ENCODE assay signal across 16 mouse cellular contexts in the genomic region with DNA sequence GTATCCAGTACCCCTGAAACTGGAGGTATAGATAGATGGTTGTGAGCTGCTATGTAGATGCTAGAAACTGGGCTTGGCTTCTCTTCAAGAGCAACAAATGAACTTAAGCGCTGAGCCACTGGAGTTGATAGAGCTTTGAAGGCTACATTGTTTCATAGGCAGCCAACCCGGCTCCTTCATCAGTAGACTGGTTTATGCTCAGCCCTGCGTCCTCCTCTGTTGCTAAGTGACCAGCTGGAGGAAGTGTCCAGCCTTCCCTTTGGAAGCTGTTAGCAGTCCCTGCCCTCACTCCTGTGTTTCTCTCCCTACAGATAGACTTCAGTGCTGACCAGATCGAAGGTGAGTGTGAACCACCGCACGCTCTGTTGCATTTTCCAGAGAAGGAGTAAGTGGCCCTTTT. TPM values are rescaled to one million over a fixed set of nuclear protein-coding genes. Genes with fewer than 3 reads are reported as not detected.
A peak's percentile ranks its signal among the peaks of the same experiment; 100 is the strongest.
DNase-seq lines count a peak whose midpoint lies in the region; ATAC-seq lines count a peak whose summit lies in the region.
"Had no signal": no experiment of that assay in that cellular context is flagged by ENCODE, and none has a peak within 500 bp of the region (broad histone marks: within the 10 kb centered on the region; RNA-seq: fewer than 3 reads in every experiment).

No protein-coding gene starts in this region.

- H3K4me1 ChIP-seq in heart, embryonic 11.5 days (ENCODE audit: control insufficient read depth, insufficient read depth, low read length): peaks cover 29% of the 10 kb centered on the region
- H3K4me1 ChIP-seq in kidney, embryonic 16.5 days (ENCODE audit: insufficient read depth, low read length): peaks cover 4% of the 10 kb centered on the region; the same call in 1 of the 2 replicates

- H3K4me3 ChIP-seq in heart, embryonic 11.5 days (ENCODE audit: low read depth, low read length): peak overlapping the region; percentile 58
- H3K4me3 ChIP-seq in kidney, embryonic 16.5 days (ENCODE audit: low read length): no peak overlapping the region
- H3K4me3 ChIP-seq: embryonic facial prominence, embryonic 13.5 days; forebrain, embryonic 10.5 days; midbrain, embryonic 15.5 days had no signal

- H3K36me3 ChIP-seq in heart, embryonic 11.5 days (ENCODE audit: control insufficient read depth, insufficient read depth, low read length): peaks cover 10% of the 10 kb centered on the region; the same call in 1 of the 2 replicates
- no peaks in the 10 kb centered on the region for H3K36me3 ChIP-seq in kidney, embryonic 16.5 days (ENCODE audit: insufficient read depth, low read length)
- H3K36me3 ChIP-seq: embryonic facial prominence, embryonic 13.5 days; forebrain, embryonic 10.5 days; G1E; midbrain, embryonic 15.5 days had no signal

- H3K9ac ChIP-seq in heart, embryonic 11.5 days (ENCODE audit: low read depth, low read length): peak overlapping the region; percentile 94
- no peak overlapping the region for H3K9ac ChIP-seq in kidney, embryonic 16.5 days (replicated peaks; ENCODE audit: low read length)
- H3K9ac ChIP-seq: embryonic facial prominence, embryonic 13.5 days; midbrain, embryonic 15.5 days had no signal

- 42% methylated on average over 6 of the region's 6 CpGs for WGBS in heart, embryonic 11.5 days (ENCODE audit: insufficient replicate concordance)
- 49% methylated on average over 6 of the region's 6 CpGs for WGBS in kidney, embryonic 16.5 days

- intact Hi-C loops in heart, postnatal 10 days (cut with DNase I): no loop called here

- no peak overlapping the region for H3K27ac ChIP-seq in heart, embryonic 11.5 days (ENCODE audit: low read depth, low read length)
- H3K27ac ChIP-seq in kidney, embryonic 16.5 days (ENCODE audit: low read length): no peak overlapping the region
- H3K27ac ChIP-seq: embryonic facial prominence, embryonic 13.5 days; forebrain, embryonic 10.5 days; macrophage; midbrain, embryonic 15.5 days had no signal

- no peaks in the 10 kb centered on the region for H3K27me3 ChIP-seq in heart, embryonic 11.5 days (ENCODE audit: control insufficient read depth, insufficient read depth, low read length)
- no peaks in the 10 kb centered on the region for H3K27me3 ChIP-seq in kidney, embryonic 16.5 days (ENCODE audit: insufficient read depth, low read length)
- H3K27me3 ChIP-seq: midbrain, embryonic 15.5 days had no signal

- DNase-seq in heart, postnatal 10 days: no peak
- no peak for DNase-seq in kidney, adult 11 months
- peak; percentile 36 for DNase-seq in lung, postnatal 10 days
- DNase-seq in lung, adult 18-20 months: no peak
- no peak for DNase-seq in left cerebral cortex, adult 8-10 months (ENCODE audit: low spot score in 2 of 2)
- DNase-seq: cerebellum, adult 11-12 months; cerebellum, postnatal 36 days; liver had no signal

- no peak for ATAC-seq in heart, embryonic 11.5 days (replicated peaks; ENCODE audit: insufficient number of reproducible peaks, low FRiP score, low TSS enrichment)
- ATAC-seq in kidney, embryonic 16.5 days (ENCODE audit: low FRiP score, low TSS enrichment): peak; percentile 79; the same call in 1 of the 2 replicates
- ATAC-seq: hindbrain, embryonic 16.5 days; midbrain, embryonic 15.5 days had no signal

- H3K4me2 ChIP-seq in heart, embryonic 11.5 days: peak overlapping the region; percentile 76
- H3K4me2 ChIP-seq in kidney, embryonic 16.5 days (replicated peaks; ENCODE audit: low read depth, low read length): no peak overlapping the region
- H3K4me2 ChIP-seq: embryonic facial prominence, embryonic 13.5 days; midbrain, embryonic 15.5 days had no signal

- no peaks in the 10 kb centered on the region for H3K9me3 ChIP-seq in heart, embryonic 11.5 days (replicated peaks; ENCODE audit: control insufficient read depth, low read length)
- no peaks in the 10 kb centered on the region for H3K9me3 ChIP-seq in kidney, embryonic 16.5 days (ENCODE audit: low read length)
- H3K9me3 ChIP-seq: embryonic facial prominence, embryonic 13.5 days; forebrain, embryonic 10.5 days; G1E; midbrain, embryonic 15.5 days had no signal

RNA-seq across cellular contexts. Expression of gene Itgb3, which starts 27.7 kb away (rescaled TPM):
- polyA plus RNA-seq in heart, embryonic 11.5 days (2014; fragmentation: Nextera tagmentation; extraction: Ambion mirVana): 3.9 and 4.6 TPM in 2 replicates
- 1 to 10 TPM; 5.8 to 7.3 TPM for total RNA-seq in heart, postnatal 10 days (2021)
- polyA plus RNA-seq in kidney, embryonic 16.5 days (2015; fragmentation: Nextera tagmentation; extraction: Ambion mirVana): 2.2 and 3.1 TPM in 2 replicates
- total RNA-seq in left cerebral cortex, adult 8-10 months (2022): 1 to 10 TPM; 2.5 to 4.7 (median 3.7) TPM

RNA-seq across cellular contexts. Expression of gene Myl4, which starts 29.6 kb away (rescaled TPM):
- polyA plus RNA-seq in heart, embryonic 11.5 days (2014; fragmentation: Nextera tagmentation; extraction: Ambion mirVana): 3,018 and 3,194 TPM in 2 replicates
- total RNA-seq in heart, postnatal 10 days (2021): 100 to 1,000 TPM; 257 to 700 TPM
- polyA plus RNA-seq in kidney, embryonic 16.5 days (2015; fragmentation: Nextera tagmentation; extraction: Ambion mirVana): 7.1 and 11.6 TPM in 2 replicates
- total RNA-seq in left cerebral cortex, adult 8-10 months (2022): 10 to 100 TPM; 16.9 to 21.9 (median 18.7) TPM
- polyA plus RNA-seq: G1E, macrophage had no signal

RNA-seq across cellular contexts. Expression of gene Cdc27, which starts 29.7 kb away (rescaled TPM):
- polyA plus RNA-seq in heart, embryonic 11.5 days (2014; fragmentation: Nextera tagmentation; extraction: Ambion mirVana): 34.4 and 44.6 TPM in 2 replicates
- total RNA-seq in heart, postnatal 10 days (2021): 10 to 100 TPM; 32.4 to 40.6 TPM
- polyA plus RNA-seq in kidney, embryonic 16.5 days (2015; fragmentation: Nextera tagmentation; extraction: Ambion mirVana): 34.7 and 37.1 TPM in 2 replicates
- total RNA-seq in left cerebral cortex, adult 8-10 months (2022): 10 to 100 TPM; 56.2 to 73.1 (median 62.2) TPM

Comparison
In these comparisons a context has a peak if more than half of its experiments do, and no peak if none do; other contexts are left out.
1. RNA of gene Myl4, which starts 29.6 kb away (total RNA-seq): 257 to 700 TPM in heart, postnatal 10 days; 16.9 to 21.9 TPM in left cerebral cortex, adult 8-10 months; every median in the first group is over 10 times any median in the second.